Mouse (Mus musculus) liver, embryonic 12.5 days (tissue): Measurements from ENCODE around the gene Zdhhc22. TPM values are rescaled to one million over a fixed set of nuclear protein-coding genes. Genes with fewer than 3 reads are reported as not detected.

Experiments used
- ATAC-seq: fragments of 200-750 bp; cut with Nextera tagmentation; 2 replicates; pipeline ENCODE4 v1.8.0; 2017; ENCODE audit warnings: moderate number of reproducible peaks, mild to moderate bottlenecking, moderate library complexity
- H3K27ac ChIP-seq: fragments of 300-500 bp; sonication (generic); 2 replicates; pipeline ENCODE4 v1.5.1; 2016; ENCODE audit warnings: mild to moderate bottlenecking
- H3K27me3 ChIP-seq: fragments of 300-500 bp; sonication (generic); replicated peaks from 2 replicates; pipeline ENCODE4 v1.6.1; 2016; ENCODE audit warnings: mild to moderate bottlenecking, moderate library complexity
- H3K36me3 ChIP-seq: fragments of 300-500 bp; sonication (generic); 2 replicates; pipeline ENCODE4 v1.6.1; 2016; ENCODE audit warnings: mild to moderate bottlenecking, moderate library complexity
- H3K4me1 ChIP-seq: fragments of 300-500 bp; sonication (generic); 2 replicates; pipeline ENCODE4 v1.6.1; 2016
- H3K4me2 ChIP-seq: fragments of 300-500 bp; sonication (generic); 2 replicates; pipeline ENCODE4 v1.6.1; 2016; ENCODE audit warnings: mild to moderate bottlenecking, moderate library complexity
- H3K4me3 ChIP-seq: fragments of 300-500 bp; sonication (generic); 2 replicates; pipeline ENCODE4 v1.5.1; 2016; ENCODE audit warnings: mild to moderate bottlenecking, moderate library complexity
- H3K9ac ChIP-seq: fragments of 300-500 bp; sonication (generic); 2 replicates; pipeline ENCODE4 v1.6.1; 2016; ENCODE audit warnings: mild to moderate bottlenecking, moderate library complexity
- H3K9me3 ChIP-seq: fragments of 300-500 bp; sonication (generic); replicated peaks from 2 replicates; pipeline ENCODE4 v1.6.1; 2016; ENCODE audit warnings: mild to moderate bottlenecking, moderate library complexity
- WGBS: fragments of 180-500 bp; shearing (Covaris S2); methylation state at CpG from one replicate; pipeline ENCODE4 v1.1.7; 2016; ENCODE audit not compliant: insufficient replicate concordance; 5-methylcytosine and 5-hydroxymethylcytosine counted together
- polyA plus RNA-seq: library from polyadenylated mRNA; unstranded; fragments of >200 nt; fragmentation: Nextera tagmentation; extraction: Ambion mirVana; gene quantifications from 2 replicates; pipeline ENCODE4 v1.2.1, GENCODE M21; 2016

Zdhhc22 gene
- polyA plus RNA-seq, 1 experiment from 2014 or later: not detected

DNA sequence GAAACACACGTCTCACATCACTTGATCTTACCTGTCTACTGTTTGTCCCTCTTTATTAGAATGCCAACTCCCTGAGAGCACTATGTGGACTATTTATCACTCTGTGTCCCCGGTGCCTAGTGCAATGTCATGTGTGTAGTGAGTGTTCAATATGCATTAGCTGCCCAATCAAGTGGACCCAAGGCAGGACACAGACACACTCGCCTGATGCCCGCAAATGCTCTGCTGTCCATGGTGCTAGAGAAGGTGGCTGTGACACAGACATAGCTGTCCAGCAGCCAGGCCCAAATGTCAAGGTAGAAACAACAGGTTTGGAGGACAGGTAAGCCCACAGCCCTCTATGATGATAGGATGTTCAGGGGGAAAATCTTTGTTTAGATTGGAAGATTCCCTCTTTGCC is 3.9 kb upstream of the Zdhhc22 start:
- H3K27ac ChIP-seq: no peak overlapping the region
- ATAC-seq: no peak
- H3K9me3 ChIP-seq: no peaks in the 10 kb centered on the region
- H3K4me1 ChIP-seq: peaks cover 4% of the 10 kb centered on the region; the same call in 1 of the 2 replicates
- H3K9ac ChIP-seq: no peak overlapping the region
- 32% methylated on average over 4 of the region's 4 CpGs for WGBS
- H3K4me2 ChIP-seq: no peak overlapping the region
- no peak overlapping the region for H3K4me3 ChIP-seq
- H3K27me3 ChIP-seq: peaks cover 53% of the 10 kb centered on the region
- no peaks in the 10 kb centered on the region for H3K36me3 ChIP-seq

- H3K9ac ChIP-seq: no peak overlapping the region
- peaks cover 83% of the 10 kb centered on the region for H3K27me3 ChIP-seq
- H3K9me3 ChIP-seq: no peaks in the 10 kb centered on the region
- WGBS: 19% methylated on average over 2 of the region's 2 CpGs
- no peak overlapping the region for H3K4me3 ChIP-seq
- no peak overlapping the region for H3K4me2 ChIP-seq
- no peaks in the 10 kb centered on the region for H3K36me3 ChIP-seq
- H3K4me1 ChIP-seq: peaks cover 4% of the 10 kb centered on the region; the same call in 1 of the 2 replicates
- no peak overlapping the region for H3K27ac ChIP-seq
- no peak for ATAC-seq
These were observed 503 bp upstream of the Zdhhc22 start for GRCm38 (mm10) chr12:86990755-86991110.

GRCm38 (mm10) chr12:86989378-86989777 is 852 bp downstream of the Zdhhc22 start:
- Histone ChIP-seq H3K4me1 (peaks cover 4% of the 10 kb centered on the region; the same call in 1 of the 2 replicates), H3K4me3 (no peak overlapping the region), H3K36me3 (no peaks in the 10 kb centered on the region), H3K9me3 (no peaks in the 10 kb centered on the region), H3K27me3 (peaks cover 96% of the 10 kb centered on the region), H3K27ac (no peak overlapping the region), H3K9ac (no peak overlapping the region), H3K4me2 (no peak overlapping the region)
- WGBS: 11% methylated on average over 15 of the region's 15 CpGs
- no peak for ATAC-seq

DNA sequence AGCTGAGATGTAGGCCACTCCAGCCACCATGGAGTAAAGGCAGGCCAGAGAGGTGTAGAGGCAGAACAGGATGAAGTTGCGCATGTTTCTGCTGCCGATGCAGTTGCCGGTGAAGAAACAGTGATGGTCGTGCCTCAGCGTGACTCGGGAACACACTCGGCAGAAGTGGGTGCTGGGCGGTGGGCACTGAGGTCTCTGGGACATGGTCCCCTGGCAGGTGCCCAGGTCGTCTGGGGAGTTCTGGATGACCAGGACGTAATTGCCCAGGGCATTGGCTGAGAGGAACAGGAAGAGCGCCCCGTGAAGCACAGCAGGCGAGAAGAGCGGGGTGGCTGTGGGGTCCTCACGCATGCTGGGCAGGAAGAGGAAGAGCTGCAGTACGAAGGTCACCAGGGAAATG is 2.0 kb downstream of the Zdhhc22 start:
- no peak overlapping the region for H3K4me2 ChIP-seq
- H3K27me3 ChIP-seq: peaks cover 99% of the 10 kb centered on the region
- H3K36me3 ChIP-seq: no peaks in the 10 kb centered on the region
- no peak overlapping the region for H3K27ac ChIP-seq
- H3K4me3 ChIP-seq: no peak overlapping the region
- no peak overlapping the region for H3K9ac ChIP-seq
- no peak for ATAC-seq
- H3K9me3 ChIP-seq: no peaks in the 10 kb centered on the region
- H3K4me1 ChIP-seq: peaks cover 4% of the 10 kb centered on the region; the same call in 1 of the 2 replicates
- 31% methylated on average over 16 of the region's 16 CpGs for WGBS

DNA sequence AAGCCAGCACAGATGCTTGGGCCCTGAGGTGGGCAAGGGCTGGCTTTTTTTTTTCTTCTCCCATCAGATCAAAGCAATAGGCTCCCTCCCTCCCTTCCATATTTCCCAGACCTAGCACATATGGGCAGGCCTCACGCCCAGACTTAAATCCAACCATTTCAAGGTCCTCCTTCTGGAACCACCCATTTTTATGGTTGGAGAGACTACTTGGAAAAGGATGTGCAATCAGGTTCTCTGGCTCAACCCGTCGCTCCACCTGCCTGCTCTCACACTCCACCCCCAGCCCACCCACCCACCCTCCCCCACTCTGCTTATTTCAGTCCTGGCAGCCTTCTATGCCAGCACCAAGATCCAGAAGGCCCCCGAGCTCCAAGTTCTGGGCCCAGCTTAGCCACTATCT is 3.7 kb downstream of the Zdhhc22 start:
- Histone ChIP-seq H3K9me3 (no peaks in the 10 kb centered on the region), H3K36me3 (no peaks in the 10 kb centered on the region), H3K4me1 (peaks cover 4% of the 10 kb centered on the region; the same call in 1 of the 2 replicates), H3K4me2 (no peak overlapping the region), H3K4me3 (no peak overlapping the region), H3K9ac (no peak overlapping the region), H3K27me3 (peaks cover 99% of the 10 kb centered on the region), H3K27ac (no peak overlapping the region)
- ATAC-seq: no peak
- whole genome bisulfite sequencing: 46% methylated on average over 4 of the region's 4 CpGs

DNA sequence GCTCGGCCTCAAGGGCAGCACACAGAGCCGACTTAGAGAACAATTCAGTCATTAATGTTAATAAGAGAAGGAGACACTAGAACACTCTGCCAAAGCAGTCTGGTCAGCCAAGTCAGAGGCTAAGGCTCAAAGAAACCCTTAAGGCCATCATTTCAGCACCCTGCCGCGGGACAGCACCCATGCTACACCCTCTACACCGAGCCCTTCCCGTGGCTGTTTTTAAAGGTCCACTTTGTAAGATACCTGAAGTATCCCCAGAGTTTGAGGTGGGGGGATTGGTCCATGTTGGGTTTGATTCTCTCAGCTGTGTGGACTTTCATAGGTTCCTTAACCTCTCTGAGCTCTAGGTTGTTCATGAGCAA is 6.1 kb downstream of the Zdhhc22 start:
- WGBS: 10% methylated on average over 6 of the region's 6 CpGs
- Histone ChIP-seq H3K27me3 (peaks cover 96% of the 10 kb centered on the region), H3K4me2 (no peak overlapping the region), H3K36me3 (no peaks in the 10 kb centered on the region), H3K27ac (no peak overlapping the region), H3K9ac (no peak overlapping the region), H3K4me3 (no peak overlapping the region), H3K4me1 (no peaks in the 10 kb centered on the region), H3K9me3 (no peaks in the 10 kb centered on the region)
- ATAC-seq: no peak

DNA sequence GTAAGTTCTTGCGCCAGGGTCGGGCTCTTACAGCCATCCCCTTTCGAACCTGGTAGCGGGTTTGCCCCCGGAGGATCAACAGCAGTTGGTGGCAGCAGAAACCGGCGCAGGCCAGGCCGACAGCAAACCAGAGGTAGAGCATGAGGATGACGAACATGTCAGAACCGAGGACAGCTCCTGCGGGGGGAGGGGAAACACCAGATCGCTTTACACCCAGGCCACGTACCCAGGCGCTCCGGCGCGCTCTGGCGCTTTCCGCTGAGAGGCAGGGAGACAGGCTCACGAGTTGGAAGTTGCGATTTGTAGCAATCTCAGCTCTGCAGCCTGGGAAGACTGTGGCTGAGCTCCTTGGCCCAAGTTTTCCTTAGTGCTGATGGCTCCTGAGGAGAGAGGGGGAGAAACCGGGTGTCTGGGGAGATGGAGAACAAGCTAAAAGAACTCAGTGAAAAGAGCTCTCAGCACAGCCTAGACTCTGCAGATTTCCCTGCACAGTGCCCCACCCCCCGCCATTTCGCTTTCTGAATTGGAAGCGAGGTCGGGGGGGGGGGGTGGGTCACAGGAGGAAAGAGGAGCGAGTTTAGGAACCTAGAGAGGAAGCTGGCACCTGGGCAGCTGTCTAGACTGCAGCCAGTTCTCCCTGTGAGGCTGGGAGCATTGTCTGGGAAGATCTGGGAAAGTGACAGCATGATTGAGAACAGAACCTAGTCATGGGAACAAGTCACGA is 6.6 kb downstream of the Zdhhc22 start:
- Histone ChIP-seq H3K27ac (no peak overlapping the region), H3K4me3 (no peak overlapping the region), H3K4me1 (no peaks in the 10 kb centered on the region), H3K36me3 (no peaks in the 10 kb centered on the region), H3K9me3 (no peaks in the 10 kb centered on the region), H3K27me3 (peaks cover 96% of the 10 kb centered on the region), H3K4me2 (no peak overlapping the region), H3K9ac (no peak overlapping the region)
- 6% methylated on average over 28 of the region's 28 CpGs for WGBS
- ATAC-seq: no peak

DNA sequence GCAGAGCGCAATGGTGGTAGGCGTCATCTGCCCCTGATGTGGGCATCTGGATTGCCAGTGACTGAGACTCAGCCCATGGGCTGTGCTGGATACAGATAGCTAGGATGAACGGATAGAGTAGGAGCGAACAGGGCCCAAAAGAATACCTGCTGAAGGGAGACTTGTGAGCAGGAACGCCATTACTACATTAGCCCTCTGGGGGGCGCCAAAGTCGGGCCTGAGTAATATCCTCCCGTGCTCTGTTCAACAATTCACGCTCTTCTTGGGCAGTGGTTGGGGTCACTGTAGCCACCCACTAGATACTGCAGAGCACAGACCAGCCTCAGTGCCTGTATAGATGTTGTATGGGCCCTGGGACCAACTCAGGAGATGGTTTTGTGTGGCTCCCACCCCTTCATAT is 9.1 kb downstream of the Zdhhc22 start:
- Histone ChIP-seq H3K9me3 (no peaks in the 10 kb centered on the region), H3K4me2 (no peak overlapping the region), H3K9ac (no peak overlapping the region), H3K4me1 (no peaks in the 10 kb centered on the region), H3K4me3 (no peak overlapping the region), H3K27ac (no peak overlapping the region), H3K36me3 (no peaks in the 10 kb centered on the region), H3K27me3 (peaks cover 92% of the 10 kb centered on the region)
- 22% methylated on average over 9 of the region's 9 CpGs for WGBS
- no peak for ATAC-seq

- Histone ChIP-seq H3K4me2 (no peak overlapping the region), H3K36me3 (no peaks in the 10 kb centered on the region), H3K4me3 (no peak overlapping the region), H3K27ac (no peak overlapping the region), H3K9ac (no peak overlapping the region), H3K4me1 (peaks cover 18% of the 10 kb centered on the region), H3K9me3 (no peaks in the 10 kb centered on the region), H3K27me3 (peaks cover 70% of the 10 kb centered on the region)
- WGBS: 19% methylated on average over 15 of the region's 15 CpGs
- ATAC-seq: no peak
These were observed 12.4 kb downstream of the Zdhhc22 start for GRCm38 (mm10) chr12:86977833-86978232.

- ATAC-seq: no peak
- Histone ChIP-seq H3K9me3 (no peaks in the 10 kb centered on the region), H3K4me1 (peaks cover 20% of the 10 kb centered on the region), H3K9ac (no peak overlapping the region), H3K27me3 (peaks cover 58% of the 10 kb centered on the region), H3K4me2 (no peak overlapping the region), H3K27ac (no peak overlapping the region), H3K36me3 (no peaks in the 10 kb centered on the region), H3K4me3 (no peak overlapping the region)
- 42% methylated on average over 6 of the region's 6 CpGs for WGBS
These were observed 13.6 kb downstream of the Zdhhc22 start for GRCm38 (mm10) chr12:86976511-86977168.

DNA sequence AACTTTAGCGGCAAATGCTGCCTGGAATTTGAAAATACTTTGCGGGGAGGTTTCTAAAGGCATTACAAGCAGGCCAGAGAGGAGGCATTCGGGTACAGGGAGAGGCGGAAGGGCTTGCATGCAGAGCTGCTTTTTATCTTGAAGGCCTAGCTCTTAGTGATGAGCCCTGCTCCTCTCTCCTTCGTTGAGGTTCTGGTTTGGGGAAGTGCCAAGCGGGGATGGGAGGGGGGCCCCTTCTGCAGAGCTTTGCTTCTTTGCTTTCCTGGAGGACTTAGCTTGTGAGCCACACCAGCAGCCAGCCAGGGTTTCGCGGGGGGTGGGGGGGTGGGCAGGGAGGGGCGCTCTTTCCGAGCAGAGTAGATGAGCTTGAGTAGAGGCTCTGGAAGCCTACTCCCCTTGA is 14.5 kb downstream of the Zdhhc22 start:
- Histone ChIP-seq H3K4me1 (peaks cover 20% of the 10 kb centered on the region), H3K27ac (no peak overlapping the region), H3K4me2 (no peak overlapping the region), H3K9me3 (no peaks in the 10 kb centered on the region), H3K27me3 (peaks cover 49% of the 10 kb centered on the region), H3K9ac (no peak overlapping the region), H3K36me3 (no peaks in the 10 kb centered on the region), H3K4me3 (no peak overlapping the region)
- ATAC-seq: no peak
- 42% methylated on average over 10 of the region's 10 CpGs for whole genome bisulfite sequencing

- Histone ChIP-seq H3K4me3 (peak overlapping the region; percentile 33), H3K27me3 (peaks cover 38% of the 10 kb centered on the region), H3K36me3 (no peaks in the 10 kb centered on the region), H3K9me3 (no peaks in the 10 kb centered on the region), H3K27ac (no peak overlapping the region), H3K9ac (peak overlapping the region; percentile 44; the same call in 1 of the 2 replicates), H3K4me1 (peaks cover 25% of the 10 kb centered on the region), H3K4me2 (peak overlapping the region; percentile 74)
- ATAC-seq: peak; percentile 60
- 13% methylated on average over 39 of the region's 40 CpGs for WGBS
These were observed 15.6 kb downstream of the Zdhhc22 start for GRCm38 (mm10) chr12:86974387-86975288.
